Mouse (Mus musculus) retina, postnatal 1 day (tissue): ENCODE data around the gene Atp2b2.

Experiments used
- DNase-seq: peaks from one replicate; pipeline ENCODE4 v3.0.0-alpha.2; 2012

Atp2b2 gene

GRCm38 (mm10) chr6:114011976-114012375 is 30.4 kb downstream of the Atp2b2 start:
- DNase-seq = no peak

- no peak for DNase-seq
Measured at GRCm38 (mm10) chr6:114003796-114004195, 38.6 kb downstream of the Atp2b2 start.

GRCm38 (mm10) chr6:114000928-114001327 is 41.5 kb downstream of the Atp2b2 start:
- DNase-seq = no peak

GRCm38 (mm10) chr6:114000304-114000703 is 42.1 kb downstream of the Atp2b2 start:
- no peak for DNase-seq

- DNase-seq = no peak
Measured at GRCm38 (mm10) chr6:113998413-113998812, 44.0 kb downstream of the Atp2b2 start.

- DNase-seq = no peak
Measured at GRCm38 (mm10) chr6:113994176-113994575, 48.2 kb downstream of the Atp2b2 start.

GRCm38 (mm10) chr6:113992101-113992500 is 50.3 kb downstream of the Atp2b2 start:
- no peak for DNase-seq

- peak; percentile 32 for DNase-seq
Measured at GRCm38 (mm10) chr6:113991482-113991881, 50.9 kb downstream of the Atp2b2 start.

GRCm38 (mm10) chr6:113990044-113990443 is 52.4 kb downstream of the Atp2b2 start:
- no peak for DNase-seq

- no peak for DNase-seq
Measured at GRCm38 (mm10) chr6:113988521-113988920, 53.9 kb downstream of the Atp2b2 start.

GRCm38 (mm10) chr6:113986671-113987070 is 55.7 kb downstream of the Atp2b2 start:
- peak; percentile 26 for DNase-seq

GRCm38 (mm10) chr6:113978673-113979072 is 63.7 kb downstream of the Atp2b2 start:
- DNase-seq = no peak

- peak; percentile 52 for DNase-seq
Measured at GRCm38 (mm10) chr6:113978091-113978650, 64.2 kb downstream of the Atp2b2 start.

- DNase-seq = no peak
Measured at GRCm38 (mm10) chr6:113970900-113971299, 71.5 kb downstream of the Atp2b2 start.

GRCm38 (mm10) chr6:113970464-113970863 is 71.9 kb downstream of the Atp2b2 start:
- no peak for DNase-seq

GRCm38 (mm10) chr6:113969751-113970150 is 72.7 kb downstream of the Atp2b2 start:
- DNase-seq = no peak

GRCm38 (mm10) chr6:113962811-113963210 is 79.6 kb downstream of the Atp2b2 start:
- DNase-seq = peak; percentile 77

GRCm38 (mm10) chr6:113961658-113962057 is 80.8 kb downstream of the Atp2b2 start:
- DNase-seq = no peak

GRCm38 (mm10) chr6:113959336-113959735 is 83.1 kb downstream of the Atp2b2 start:
- no peak for DNase-seq

GRCm38 (mm10) chr6:113958714-113959113 is 83.7 kb downstream of the Atp2b2 start:
- no peak for DNase-seq

- DNase-seq = no peak
Measured at GRCm38 (mm10) chr6:113958003-113958402, 84.4 kb downstream of the Atp2b2 start.

GRCm38 (mm10) chr6:113957232-113957940 is 85.0 kb downstream of the Atp2b2 start:
- no peak for DNase-seq

GRCm38 (mm10) chr6:113947515-113947914 is 94.9 kb downstream of the Atp2b2 start:
- DNase-seq = no peak

- DNase-seq = no peak
Measured at GRCm38 (mm10) chr6:113942355-113942754, 100.1 kb downstream of the Atp2b2 start.

GRCm38 (mm10) chr6:113941324-113941723 is 101.1 kb downstream of the Atp2b2 start:
- DNase-seq = no peak
